Mouse (Mus musculus) testis, postnatal 14 days (tissue): Measurements from ENCODE around the gene Wfdc17.

ENCODE experiments used
- DNase-seq: peaks from one replicate; pipeline ENCODE4 v3.0.0; 2021; ENCODE audit warnings: low spot score

The Wfdc17 gene

DNA sequence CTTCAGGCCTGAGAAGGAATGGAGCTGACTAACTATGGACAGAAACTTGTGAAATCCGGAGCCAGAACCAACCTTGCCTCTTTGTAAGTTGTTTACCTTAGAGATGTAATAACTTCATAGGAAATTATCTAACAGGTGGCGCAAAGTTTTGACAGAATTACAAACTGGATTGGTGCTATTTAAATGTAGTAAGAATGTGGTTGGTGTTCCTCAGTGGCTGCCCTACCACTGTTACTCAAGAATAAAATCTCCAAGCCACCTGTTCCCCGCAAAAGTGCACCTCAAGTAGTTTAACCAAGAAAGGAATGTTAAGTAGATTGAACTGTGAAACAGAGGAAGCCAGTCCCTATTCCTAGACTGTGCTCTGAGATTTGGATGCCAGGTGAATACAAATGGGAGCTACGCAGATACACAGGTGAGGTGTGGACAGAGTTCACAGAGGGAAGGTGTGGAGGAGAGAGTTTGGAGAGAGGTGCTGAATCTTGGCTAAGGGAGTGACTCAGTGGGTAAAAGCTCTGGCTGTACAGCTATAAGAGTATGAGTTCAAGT lies 36.7 kb downstream of the Wfdc17 start:
- DNase-seq = no peak

- DNase-seq = no peak
Measured at GRCm38 (mm10) chr11:83741841-83742240, 38.0 kb downstream of the Wfdc17 start.

DNA sequence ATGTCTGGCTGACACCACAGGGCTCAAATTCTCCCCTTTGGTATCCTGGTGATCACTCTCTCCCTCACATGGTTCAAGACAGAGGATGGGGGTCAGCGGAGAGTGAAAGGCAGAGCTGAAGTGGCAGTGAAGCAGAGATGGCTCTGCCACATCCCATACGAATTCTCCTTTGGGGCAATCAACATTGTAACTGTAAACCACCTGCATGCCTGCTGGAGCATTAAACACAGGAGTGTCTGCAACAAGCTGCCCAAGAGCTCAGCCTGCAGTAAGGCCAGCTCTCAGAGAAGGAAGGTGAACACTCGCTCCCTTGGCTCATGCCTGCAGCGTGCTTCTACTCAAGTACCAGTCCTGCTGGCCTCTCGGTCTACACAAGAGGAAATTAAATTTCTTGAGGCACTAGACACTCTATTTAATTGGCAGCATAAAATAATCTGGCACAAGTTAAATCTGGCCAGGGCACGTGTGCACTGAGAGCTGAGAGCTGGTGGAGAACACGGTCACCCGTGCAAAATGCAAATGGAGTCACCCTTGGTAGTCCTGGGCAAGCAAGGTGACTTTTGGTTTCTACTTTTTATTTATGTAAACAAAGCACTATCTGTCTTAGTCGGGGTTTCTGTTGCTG lies 39.1 kb downstream of the Wfdc17 start:
- DNase-seq = no peak

DNA sequence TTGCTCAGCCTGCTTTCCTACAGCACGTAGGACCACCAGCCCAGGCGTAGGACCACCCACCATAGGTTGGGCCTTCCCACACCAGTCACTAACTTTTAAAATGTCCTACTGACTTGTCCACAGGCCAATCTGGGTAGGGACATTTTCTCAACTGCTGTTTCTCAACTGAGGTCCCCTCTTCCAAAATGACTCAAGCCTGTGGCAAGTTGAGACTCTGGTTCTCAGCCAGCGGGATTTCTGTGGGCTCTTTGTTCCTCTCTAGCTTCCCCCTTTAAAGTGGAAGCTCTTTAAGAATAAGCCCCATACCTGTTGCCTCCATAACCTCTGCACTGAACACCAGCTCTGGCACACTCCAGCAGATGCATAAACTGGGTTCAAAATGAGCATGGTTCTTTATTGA lies 39.7 kb downstream of the Wfdc17 start:
- no peak for DNase-seq

GRCm38 (mm10) chr11:83746152-83746551 lies 42.4 kb downstream of the Wfdc17 start:
- no peak for DNase-seq

GRCm38 (mm10) chr11:83746681-83747080 lies 42.9 kb downstream of the Wfdc17 start, which contains the start of gene Wfdc21:
Gene Wfdc21 (plus strand): TSS chr11:83746940.
- no peak for DNase-seq

GRCm38 (mm10) chr11:83747376-83748265 lies 43.8 kb downstream of the Wfdc17 start:
- DNase-seq = no peak

- peak; percentile 91 for DNase-seq
Measured at GRCm38 (mm10) chr11:83753581-83754181, 49.9 kb downstream of the Wfdc17 start, which contains the start of gene Heatr6. Gene Heatr6 (plus strand): TSS chr11:83753696.

GRCm38 (mm10) chr11:83754227-83754626 lies 50.4 kb downstream of the Wfdc17 start:
- DNase-seq = no peak
